Mouse (Mus musculus) adrenal gland, postnatal 36 days (tissue): ENCODE data around the gene Ppp2r5d. TPM values are rescaled to one million over a fixed set of nuclear protein-coding genes. Genes with fewer than 3 reads are reported as not detected.
A peak's percentile ranks its signal among the peaks of the same experiment; 100 is the strongest.

Source experiments
- DNase-seq, 2 experiments: peaks; one replicate each; pipeline ENCODE4 v3.0.0; 2021; ENCODE audit warnings: mixed read lengths in 1 of 2
- long read RNA-seq, 2 experiments: library from polyadenylated mRNA; stranded (forward); transcript quantifications; one replicate each; pipeline ENCODE4 v2.0.0; 2021; ENCODE audit warnings: borderline sequencing depth in 2 of 2
- total RNA-seq, 2 experiments: library from RNA; stranded (reverse); gene quantifications; 2 replicates each; pipeline ENCODE4 v1.2.3; 2021

Gene Ppp2r5d
- total RNA-seq: 10 to 100 TPM; 40.9 to 46.1 TPM
- long read RNA-seq, experiment 1, transcript Ppp2r5d-201 (15 exons, 2,926 nt): major isoform, 13 of 25 reads
- long read RNA-seq, experiment 1, partial matches to known transcripts: 12 of 25 reads
- long read RNA-seq, experiment 1, other reads (novel, unspliced or antisense): 0 of 25 reads
- long read RNA-seq, experiment 2, transcript Ppp2r5d-201 (15 exons, 2,926 nt): major isoform, 11 of 20 reads
- long read RNA-seq, experiment 2, partial matches to known transcripts: 2 of 20 reads
- long read RNA-seq, experiment 2, other reads (novel, unspliced or antisense): 4 of 20 reads

- peak; percentile 96 to 97 for DNase-seq
Observed at GRCm38 (mm10) chr17:46704887-46705835, at the start of gene Ppp2r5d. Gene Ppp2r5d (minus strand): TSS chr17:46705111.

- DNase-seq: peak; percentile 98
Observed at GRCm38 (mm10) chr17:46751794-46752556, 47.1 kb upstream of the Ppp2r5d start, which contains the start of gene Cnpy3. Gene Cnpy3 (minus strand): TSS chr17:46752214.

GRCm38 (mm10) chr17:46751056-46751793 lies 46.3 kb upstream of the Ppp2r5d start:
- DNase-seq: no peak

GRCm38 (mm10) chr17:46750580-46750979 lies 45.7 kb upstream of the Ppp2r5d start:
- DNase-seq: no peak

GRCm38 (mm10) chr17:46749282-46749681 lies 44.4 kb upstream of the Ppp2r5d start:
- DNase-seq: no peak

GRCm38 (mm10) chr17:46747806-46748205 lies 42.9 kb upstream of the Ppp2r5d start:
- no peak for DNase-seq

- no peak for DNase-seq
Observed at GRCm38 (mm10) chr17:46747234-46747633, 42.3 kb upstream of the Ppp2r5d start.

GRCm38 (mm10) chr17:46745506-46745905 lies 40.6 kb upstream of the Ppp2r5d start:
- no peak for DNase-seq

GRCm38 (mm10) chr17:46742986-46743385 lies 38.1 kb upstream of the Ppp2r5d start:
- DNase-seq: no peak

- DNase-seq: no peak
Observed at GRCm38 (mm10) chr17:46741305-46741704, 36.4 kb upstream of the Ppp2r5d start.

- DNase-seq: peak; percentile 47 to 65
Observed at GRCm38 (mm10) chr17:46736160-46736559, 31.2 kb upstream of the Ppp2r5d start.

GRCm38 (mm10) chr17:46735287-46735686 lies 30.4 kb upstream of the Ppp2r5d start:
- no peak for DNase-seq

- no peak for DNase-seq
Observed at GRCm38 (mm10) chr17:46734055-46734454, 29.1 kb upstream of the Ppp2r5d start.

- DNase-seq: no peak
Observed at GRCm38 (mm10) chr17:46728904-46729318, 24.0 kb upstream of the Ppp2r5d start, which contains the start of gene Gnmt. Gene Gnmt (minus strand): TSS chr17:46729168.

- DNase-seq: no peak
Observed at GRCm38 (mm10) chr17:46728496-46728895, 23.6 kb upstream of the Ppp2r5d start.

- peak in 1 of 2 experiments; percentile 49 for DNase-seq
Observed at GRCm38 (mm10) chr17:46728021-46728420, 23.1 kb upstream of the Ppp2r5d start.

- no peak for DNase-seq
Observed at GRCm38 (mm10) chr17:46727271-46727670, 22.4 kb upstream of the Ppp2r5d start.

GRCm38 (mm10) chr17:46725731-46726645 lies 21.1 kb upstream of the Ppp2r5d start:
- no peak for DNase-seq

- DNase-seq: no peak
Observed at GRCm38 (mm10) chr17:46725273-46725672, 20.4 kb upstream of the Ppp2r5d start.

- DNase-seq: no peak
Observed at GRCm38 (mm10) chr17:46724477-46725084, 19.7 kb upstream of the Ppp2r5d start.
